ENCODE assay signal across 12 mouse cellular contexts in genomic region chr1:93826540-93826835, GRCm38 (mm10). TPM values are rescaled to one million over a fixed set of nuclear protein-coding genes. Genes with fewer than 3 reads are reported as not detected.
DNase-seq lines count a peak whose midpoint lies in the region; ATAC-seq lines count a peak whose summit lies in the region.
"Had no signal": no experiment of that assay in that cellular context is flagged by ENCODE, and none has a peak within 500 bp of the region (broad histone marks: within the 10 kb centered on the region; RNA-seq: fewer than 3 reads in every experiment).

No protein-coding gene starts in this region.

- no peak overlapping the region; the same call in 1 of the 2 replicates for H3K4me3 ChIP-seq in lung, embryonic 16.5 days (ENCODE audit: low read length)
- H3K4me3 ChIP-seq in intestine, embryonic 16.5 days (ENCODE audit: low read length) = peak overlapping the region; percentile 60; the same call in 1 of the 2 replicates
- H3K4me3 ChIP-seq in neural tube, embryonic 13.5 days = peak overlapping the region; percentile 50; the same call in 1 of the 2 replicates

- H3K27me3 ChIP-seq in lung, embryonic 16.5 days (ENCODE audit: control insufficient read depth, insufficient read depth, low read depth, low read length) = no peaks in the 10 kb centered on the region
- H3K27me3 ChIP-seq in intestine, embryonic 16.5 days (replicated peaks; ENCODE audit: control insufficient read depth, insufficient read depth, low read length) = no peaks in the 10 kb centered on the region
- no peaks in the 10 kb centered on the region for H3K27me3 ChIP-seq in neural tube, embryonic 13.5 days

- H3K9me3 ChIP-seq in lung, embryonic 16.5 days (ENCODE audit: control insufficient read depth, low read length) = no peaks in the 10 kb centered on the region
- no peaks in the 10 kb centered on the region for H3K9me3 ChIP-seq in intestine, embryonic 16.5 days (ENCODE audit: control insufficient read depth, low read length)
- no peaks in the 10 kb centered on the region for H3K9me3 ChIP-seq in neural tube, embryonic 13.5 days

- H3K4me1 ChIP-seq in lung, embryonic 16.5 days (replicated peaks; ENCODE audit: control insufficient read depth, insufficient read depth, low read length) = no peaks in the 10 kb centered on the region
- peaks cover 12% of the 10 kb centered on the region for H3K4me1 ChIP-seq in intestine, embryonic 16.5 days (ENCODE audit: control insufficient read depth, insufficient read depth, low read length)
- peaks cover 18% of the 10 kb centered on the region for H3K4me1 ChIP-seq in neural tube, embryonic 13.5 days (replicated peaks)

- H3K4me2 ChIP-seq in lung, embryonic 16.5 days (ENCODE audit: low read depth, low read length) = peak overlapping the region; percentile 53
- peak overlapping the region; percentile 87; the same call in 1 of the 2 replicates for H3K4me2 ChIP-seq in intestine, embryonic 16.5 days (ENCODE audit: low read depth, low read length)
- peak overlapping the region; percentile 81 for H3K4me2 ChIP-seq in neural tube, embryonic 13.5 days

- 93% methylated on average over 9 of the region's 9 CpGs for WGBS in lung, embryonic 16.5 days
- WGBS in intestine, embryonic 16.5 days = 95% methylated on average over 9 of the region's 9 CpGs
- WGBS in neural tube, embryonic 13.5 days = 95% methylated on average over 9 of the region's 9 CpGs

- H3K27ac ChIP-seq in lung, embryonic 16.5 days (ENCODE audit: low read length) = no peak overlapping the region
- H3K27ac ChIP-seq in intestine, embryonic 16.5 days (ENCODE audit: low read length) = no peak overlapping the region
- peak overlapping the region; percentile 95; the same call in 1 of the 2 replicates for H3K27ac ChIP-seq in neural tube, embryonic 13.5 days (replicated peaks)

- ATAC-seq in lung, embryonic 16.5 days (ENCODE audit: low read depth) = no peak
- ATAC-seq in intestine, embryonic 16.5 days = no peak
- ATAC-seq in neural tube, embryonic 13.5 days (ENCODE audit: low read depth) = no peak

- peak; percentile 71 for DNase-seq in cerebellum, adult 9-10 months
- DNase-seq in cerebellum, postnatal 4 days (ENCODE audit: low spot score in 2 of 2) = no peak
- no peak for DNase-seq in lung, postnatal 14 days
- no peak for DNase-seq in MN1 (ENCODE audit: low spot score)
- no peak for DNase-seq in left cerebral cortex, adult 9 months (ENCODE audit: low spot score in 2 of 2)
- DNase-seq: kidney, adult 8-10 months; right cerebral cortex, postnatal 14 days had no signal

- H3K36me3 ChIP-seq in lung, embryonic 16.5 days (ENCODE audit: control insufficient read depth, insufficient read depth, low read length) = no peaks in the 10 kb centered on the region
- H3K36me3 ChIP-seq in intestine, embryonic 16.5 days (ENCODE audit: control insufficient read depth, insufficient read depth, low read length) = no peaks in the 10 kb centered on the region
- peaks cover 9% of the 10 kb centered on the region for H3K36me3 ChIP-seq in neural tube, embryonic 13.5 days

- peak overlapping the region; percentile 78; the same call in 1 of the 2 replicates for H3K9ac ChIP-seq in lung, embryonic 16.5 days (ENCODE audit: low read length)
- peak overlapping the region; percentile 81 for H3K9ac ChIP-seq in intestine, embryonic 16.5 days (ENCODE audit: low read depth, low read length)
- 0 out of 2 replicates have a peak overlapping the region, but pooled peaks have one; percentile 73 for H3K9ac ChIP-seq in neural tube, embryonic 13.5 days

RNA-seq across cellular contexts. Expression of gene D2hgdh, which starts 1.8 kb away (rescaled TPM):
- polyA plus RNA-seq in lung, embryonic 16.5 days (2015; fragmentation: Nextera tagmentation; extraction: Ambion mirVana) = 15.4 and 17.2 TPM in 2 replicates
- 15.8 and 16.9 TPM in 2 replicates for polyA plus RNA-seq in intestine, embryonic 16.5 days (2015; fragmentation: Nextera tagmentation; extraction: Ambion mirVana)
- 18.4 and 18.9 TPM in 2 replicates for polyA plus RNA-seq in neural tube, embryonic 13.5 days (2015; fragmentation: Nextera tagmentation; extraction: Ambion mirVana)

RNA-seq across cellular contexts. Expression of gene Ing5, which starts 22.7 kb away (rescaled TPM):
- polyA plus RNA-seq in lung, embryonic 16.5 days (2015; fragmentation: Nextera tagmentation; extraction: Ambion mirVana) = 20.1 and 21.1 TPM in 2 replicates
- polyA plus RNA-seq in intestine, embryonic 16.5 days (2015; fragmentation: Nextera tagmentation; extraction: Ambion mirVana) = 15.9 TPM in 2 replicates
- polyA plus RNA-seq in neural tube, embryonic 13.5 days (2015; fragmentation: Nextera tagmentation; extraction: Ambion mirVana) = 9.0 and 9.7 TPM in 2 replicates

RNA-seq across cellular contexts. Expression of gene Dtymk, which starts 24.8 kb away (rescaled TPM):
- 231 and 238 TPM in 2 replicates for polyA plus RNA-seq in lung, embryonic 16.5 days (2015; fragmentation: Nextera tagmentation; extraction: Ambion mirVana)
- 176 and 191 TPM in 2 replicates for polyA plus RNA-seq in intestine, embryonic 16.5 days (2015; fragmentation: Nextera tagmentation; extraction: Ambion mirVana)
- 155 and 158 TPM in 2 replicates for polyA plus RNA-seq in neural tube, embryonic 13.5 days (2015; fragmentation: Nextera tagmentation; extraction: Ambion mirVana)

RNA-seq across cellular contexts. Expression of gene Gal3st2, which starts 34.6 kb away (rescaled TPM):
- 0.11 and 0.16 TPM in 2 replicates for polyA plus RNA-seq in lung, embryonic 16.5 days (2015; fragmentation: Nextera tagmentation; extraction: Ambion mirVana)
- polyA plus RNA-seq in intestine, embryonic 16.5 days (2015; fragmentation: Nextera tagmentation; extraction: Ambion mirVana) = 0.12 and 0.13 TPM in 2 replicates
- not detected in 2 replicates for polyA plus RNA-seq in neural tube, embryonic 13.5 days (2015; fragmentation: Nextera tagmentation; extraction: Ambion mirVana)
- polyA plus RNA-seq: C2C12; liver, adult 2 months had no signal
